Mouse (Mus musculus) testis, adult 10 weeks (tissue): Measurements from ENCODE around the gene Il1f8. TPM values are rescaled to one million over a fixed set of nuclear protein-coding genes. Genes with fewer than 3 reads are reported as not detected.

Experiments used
- polyA plus RNA-seq: library from polyadenylated mRNA; stranded (reverse); fragments of 350-450 nt; fragmentation: Illumina TruSeq; extraction: RNeasy Lipid Tissue Mini Kit (QIAGEN cat#74804); gene quantifications from one replicate; pipeline ENCODE4 v1.2.3, GENCODE M21; 2014; ENCODE audit warnings: low read depth, low replicate concordance

The Il1f8 gene
- polyA plus RNA-seq, result not detected

DNA sequence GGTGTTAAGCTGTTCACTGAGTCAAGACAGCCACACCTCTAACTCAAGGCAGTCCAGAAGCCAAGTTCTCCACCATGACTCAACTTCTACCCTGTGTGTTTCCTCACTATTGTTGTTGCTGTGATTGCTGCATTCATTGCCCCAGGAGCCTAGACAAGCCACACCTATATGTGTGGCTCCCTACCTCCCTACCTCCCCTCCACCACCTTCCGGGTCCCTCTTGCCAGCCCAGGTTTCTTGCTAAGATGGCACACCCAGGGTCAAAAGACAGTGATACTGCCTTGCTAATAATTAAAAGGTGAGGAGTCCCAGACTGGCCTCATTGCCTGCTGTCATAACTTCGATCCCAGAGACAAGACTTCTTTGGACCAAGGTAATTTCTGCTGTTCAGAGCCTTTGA is at the start of gene Il1f8:
Il1f8 (plus strand) TSS at position 301 of the 400 bp plus-strand sequence.

DNA sequence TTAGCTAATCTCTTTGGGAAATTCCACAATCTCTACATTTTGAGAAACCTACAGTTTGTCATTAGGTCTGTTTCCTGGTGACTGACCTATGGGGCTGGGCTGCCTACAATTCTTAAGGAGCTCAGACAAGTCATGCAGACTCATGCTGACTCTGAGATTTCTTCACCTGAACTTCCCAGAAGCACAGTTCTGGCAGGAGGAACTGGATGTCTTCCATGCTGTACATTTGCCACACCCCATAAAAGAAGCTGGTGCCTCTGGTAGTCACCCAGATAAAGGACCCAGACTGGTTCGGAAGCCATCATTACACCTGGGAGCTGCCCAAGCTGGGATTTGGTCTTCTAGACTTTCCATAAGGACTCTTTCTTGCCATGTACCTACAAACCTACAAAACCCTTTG is 33.2 kb downstream of the Il1f8 start, which contains the start of gene Il1f9:
Il1f9 (plus strand) TSS at position 301 of the 400 bp plus-strand sequence.

Other genes starting within 250 kb of the Il1f8 start
- 7.8 TPM for gene Hnmt, start 103.8 kb upstream of the Il1f8 start, polyA plus RNA-seq
- not detected for gene Tbpl2, start 56.6 kb upstream of the Il1f8 start, polyA plus RNA-seq
- not detected for gene Il1f9, start 33.3 kb downstream of the Il1f8 start, polyA plus RNA-seq
- not detected for gene Il1f6, start 62.3 kb downstream of the Il1f8 start, polyA plus RNA-seq
- not detected for gene Il1f5, start 123.8 kb downstream of the Il1f8 start, polyA plus RNA-seq
- not detected for gene Il1f10, start 138.0 kb downstream of the Il1f8 start, polyA plus RNA-seq
- not detected for gene Il1rn, start 183.7 kb downstream of the Il1f8 start, polyA plus RNA-seq
- 0.41 TPM for gene Psd4, start 214.4 kb downstream of the Il1f8 start, polyA plus RNA-seq